Mouse (Mus musculus) pancreas, adult 10 weeks (tissue): ENCODE measurements around the gene Gm10053. TPM values are rescaled to one million over a fixed set of nuclear protein-coding genes. Genes with fewer than 3 reads are reported as not detected.

Experiments
- polyA plus RNA-seq: library from polyadenylated mRNA; stranded (reverse); fragments of 350-450 nt; fragmentation: Illumina TruSeq; extraction: RNeasy Lipid Tissue Mini Kit (QIAGEN cat#74804); gene quantifications from one replicate; pipeline ENCODE4 v1.2.3, GENCODE M21; 2015; ENCODE audit warnings: low read depth, low replicate concordance; ENCODE audit not compliant: insufficient read depth

The Gm10053 gene
- polyA plus RNA-seq: 6.8 TPM

DNA sequence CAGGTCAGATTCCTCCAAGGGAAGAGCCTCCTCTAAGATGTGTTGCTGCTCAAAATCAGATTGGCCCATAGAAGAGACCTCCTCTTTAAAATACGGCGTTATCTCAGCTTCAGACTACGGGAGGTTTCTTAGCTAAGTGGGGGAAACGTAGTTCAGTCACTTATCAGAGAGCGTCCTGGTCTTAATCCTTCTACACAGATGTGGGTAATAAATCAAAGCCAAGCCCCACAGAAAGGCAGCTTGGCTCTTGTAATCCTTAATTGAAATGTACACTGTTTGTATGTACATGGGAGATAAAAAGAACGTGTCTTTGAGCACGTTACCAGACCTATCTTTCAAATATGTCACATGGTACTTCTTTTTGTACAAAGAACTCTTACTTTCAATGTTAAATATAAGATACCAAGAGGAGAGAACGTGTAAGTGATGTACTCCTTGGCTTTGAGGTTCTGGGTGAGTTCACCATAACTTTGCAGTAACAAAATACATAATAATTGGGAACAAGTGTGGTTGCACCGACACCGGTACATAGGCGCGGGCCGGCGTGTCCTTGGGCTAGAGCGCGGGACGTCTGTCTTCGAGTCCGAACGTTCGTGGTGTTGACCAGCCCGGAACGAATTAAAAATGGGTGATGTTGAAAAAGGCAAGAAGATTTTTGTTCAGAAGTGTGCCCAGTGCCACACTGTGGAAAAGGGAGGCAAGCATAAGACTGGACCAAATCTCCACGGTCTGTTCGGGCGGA, at the start of gene Gm10053:
Gene Gm10053, plus strand, starts transcription at position 558 of the 742 bp plus-strand sequence.

DNA sequence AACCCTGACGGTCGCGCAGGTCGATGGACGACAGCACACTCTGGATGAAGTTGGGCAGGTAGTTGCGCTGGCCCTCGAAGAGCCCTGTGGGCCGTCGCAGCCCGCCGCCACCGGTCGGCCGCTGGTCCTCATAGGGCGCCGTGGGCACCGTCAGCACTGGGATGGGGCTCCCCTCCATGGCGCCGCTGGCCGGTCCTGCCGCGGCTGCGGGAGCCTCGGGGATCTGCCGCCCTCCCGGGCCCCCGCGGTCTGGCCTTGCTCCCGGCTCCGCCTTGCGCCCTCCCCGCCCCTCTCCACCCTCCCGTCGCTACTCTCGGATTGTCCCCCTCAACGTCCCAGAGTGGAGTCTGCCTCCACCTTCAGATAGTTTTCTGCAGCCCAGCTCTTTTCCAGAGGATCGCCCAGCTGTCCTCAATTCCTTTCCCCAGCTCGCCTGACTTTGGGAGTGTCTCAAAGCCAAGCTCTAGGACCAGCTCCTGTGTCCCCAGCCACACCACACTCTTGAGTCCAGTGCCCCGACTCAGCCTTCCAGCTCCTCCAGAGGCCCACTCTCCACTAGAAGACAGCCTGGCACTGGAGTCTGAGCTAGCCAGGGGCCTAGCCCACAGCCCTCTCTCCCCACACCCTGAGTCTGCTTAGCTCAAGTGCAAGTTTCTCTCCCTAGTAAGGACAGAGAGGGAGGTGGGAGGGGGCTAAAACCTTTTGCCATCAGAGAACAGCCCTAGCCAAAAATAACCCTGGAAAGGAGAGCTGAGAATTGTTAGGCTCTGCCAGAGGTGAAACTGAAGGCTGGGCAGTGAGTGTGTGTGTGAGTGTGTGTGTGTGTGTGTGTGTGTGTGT, 13.7 kb upstream of the Gm10053 start, which contains the start of gene Pgm5:
Gene Pgm5, minus strand, starts transcription at position 244 of the 840 bp plus-strand sequence.

DNA sequence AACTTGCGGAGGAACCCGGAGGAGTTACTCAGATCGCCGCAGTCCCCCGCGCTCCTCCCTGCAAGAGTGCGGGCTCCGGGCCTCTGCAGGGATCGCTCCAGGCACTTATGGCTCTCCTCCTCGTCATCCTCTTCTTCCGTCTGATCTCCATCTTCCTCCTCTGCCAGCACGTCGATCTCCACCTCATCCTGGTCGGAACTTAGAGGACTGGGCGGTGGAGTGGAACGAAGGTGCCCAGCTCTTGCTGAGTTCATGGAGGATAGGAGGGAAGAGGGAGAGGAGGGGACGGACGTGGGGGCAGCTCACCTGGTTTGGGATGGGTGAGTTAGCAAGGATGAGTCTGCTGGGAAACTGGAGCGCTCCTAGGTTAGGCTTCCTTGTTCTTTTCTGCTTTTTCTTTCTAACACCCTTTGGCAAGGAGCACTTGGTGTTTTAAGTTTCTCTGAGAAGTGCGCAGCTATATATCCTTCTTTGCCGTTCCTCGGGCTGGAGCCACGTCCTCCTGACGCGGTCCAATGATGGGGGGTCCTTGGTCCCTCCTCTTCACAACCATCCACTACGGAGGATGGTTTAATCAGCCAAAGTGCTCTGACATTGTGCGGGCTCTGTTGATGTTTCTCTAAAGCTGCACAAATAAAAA, 25.2 kb downstream of the Gm10053 start, which contains the start of gene Foxd4:
Gene Foxd4, minus strand, starts transcription at position 617 of the 640 bp plus-strand sequence.

Other genes starting within 250 kb of the Gm10053 start
- 0.83 TPM for gene Tmem252, start 201.7 kb upstream of the Gm10053 start, polyA plus RNA-seq
- 3.3 TPM for gene Pgm5, start 13.8 kb upstream of the Gm10053 start, polyA plus RNA-seq
- gene Foxd4, start 25.5 kb downstream of the Gm10053 start, polyA plus RNA-seq: not detected
- 2.8 TPM for gene Cbwd1, start 85.9 kb downstream of the Gm10053 start, polyA plus RNA-seq
- gene Dock8, start 123.8 kb downstream of the Gm10053 start, polyA plus RNA-seq: 2.3 TPM